Mouse (Mus musculus) left cerebral cortex, adult 2 months (tissue): ENCODE measurements around the gene A730009L09Rik. TPM values are rescaled to one million over a fixed set of nuclear protein-coding genes. Genes with fewer than 3 reads are reported as not detected.

Experiments
- DNase-seq, 2 experiments: peaks; one replicate each; pipeline ENCODE4 v3.0.0; 2021 to 2022; ENCODE audit warnings: low spot score in 2 of 2, mixed read lengths in 1 of 2; ENCODE audit errors: extremely low spot score in 1 of 2
- H3K27ac ChIP-seq: fragments of 200-600 bp; 2 replicates; pipeline ENCODE4 v1.8.1; 2022
- H3K4me3 ChIP-seq: fragments of 200-600 bp; 2 replicates; pipeline ENCODE4 v1.8.1; 2022
- CTCF ChIP-seq: fragments of 200-600 bp; IDR thresholded peaks from 2 replicates; pipeline ENCODE4 v1.8.1; 2022; ENCODE audit warnings: antibody characterized with exemption, mild to moderate bottlenecking, moderate library complexity
- intact Hi-C: fragments of 180-260 bp; cut with DNase I; formaldehyde crosslinking; loops from one replicate; pipeline ENCODE4 v1.15.1; 2025
- total RNA-seq, 2 experiments: library from RNA; stranded (reverse); gene quantifications; 2 replicates each; pipeline ENCODE4 v1.2.3; 2021

The A730009L09Rik gene
- total RNA-seq, 2 experiments from 2014 or later: 0.30 to 0.32 TPM

DNA sequence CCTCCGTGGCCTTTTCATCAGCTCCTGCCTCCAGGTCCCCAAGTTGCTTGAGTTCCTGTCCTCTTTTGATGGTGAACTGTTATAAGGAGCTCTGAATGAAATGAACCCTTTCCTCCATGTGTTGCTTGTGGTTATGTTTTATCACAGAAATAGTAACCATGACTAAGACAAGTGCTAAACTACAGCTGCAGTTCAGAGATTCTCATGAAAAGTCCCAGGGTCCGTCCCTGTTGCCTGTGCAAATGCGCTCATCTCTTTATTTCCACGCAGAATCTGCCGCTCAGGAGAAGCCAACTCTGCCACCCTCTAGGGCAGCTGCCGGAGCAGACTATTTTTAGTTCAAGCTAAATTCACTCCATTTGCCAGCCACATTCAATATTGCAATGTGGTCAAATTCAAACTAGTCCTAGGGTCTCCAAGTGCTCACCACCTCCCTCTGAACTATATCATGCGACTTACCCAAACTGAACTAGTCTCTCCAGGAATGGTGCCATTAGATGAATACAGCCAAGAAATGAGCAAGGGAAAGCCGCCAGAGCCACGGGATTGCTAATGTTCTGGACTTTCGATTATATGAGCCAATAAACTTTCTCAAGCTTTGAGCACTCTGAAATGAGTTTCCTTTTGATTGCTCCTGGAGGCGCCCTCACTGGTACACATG lies 7.2 kb downstream of the A730009L09Rik start:
- H3K27ac ChIP-seq: no peak overlapping the region
- no peak for DNase-seq
- no peak overlapping the region for H3K4me3 ChIP-seq
- TF ChIP-seq CTCF: no peak
- intact Hi-C loops: no loop called here

GRCm38 (mm10) chr16:84523061-84523460 lies 8.1 kb downstream of the A730009L09Rik start:
- TF ChIP-seq CTCF: no peak
- no peak for DNase-seq
- H3K27ac ChIP-seq: no peak overlapping the region
- H3K4me3 ChIP-seq: no peak overlapping the region
- intact Hi-C loops: no loop called here

- Histone ChIP-seq H3K4me3 (no peak overlapping the region), H3K27ac (no peak overlapping the region)
- DNase-seq: peak; percentile 47 to 49
- peak; percentile 59 for TF ChIP-seq CTCF
- intact Hi-C loops: loop anchor here (1.0 kb wide), 1 partner anchor 32 kb away; no protein-coding TSS in a partner anchor
Observed at GRCm38 (mm10) chr16:84527375-84527774, 12.5 kb downstream of the A730009L09Rik start.

GRCm38 (mm10) chr16:84532803-84533202 lies 17.9 kb downstream of the A730009L09Rik start:
- intact Hi-C loops: no loop called here
- Histone ChIP-seq H3K4me3 (no peak overlapping the region), H3K27ac (no peak overlapping the region)
- no peak for DNase-seq
- no peak for TF ChIP-seq CTCF

DNA sequence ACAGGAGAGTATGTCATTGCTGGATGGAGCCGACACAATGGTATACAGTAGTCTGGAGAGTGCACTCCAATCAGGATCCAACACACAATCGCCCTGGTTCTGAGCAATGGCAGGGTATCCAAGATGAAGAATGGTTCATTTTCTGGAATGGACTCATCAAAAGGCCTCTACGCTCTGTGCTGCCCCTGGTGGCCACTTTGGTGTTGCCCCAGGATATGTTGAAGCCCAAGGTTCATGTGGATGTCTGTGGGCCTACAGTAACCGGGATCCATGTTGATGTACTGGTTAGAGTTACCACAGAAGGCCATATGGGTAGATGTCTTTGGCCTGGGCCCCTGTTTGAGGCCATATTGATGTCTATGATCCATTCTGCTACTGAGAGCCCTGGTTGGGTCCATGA lies 31.1 kb downstream of the A730009L09Rik start:
- no peak for DNase-seq
- intact Hi-C loops: no loop called here
- no peak overlapping the region for H3K4me3 ChIP-seq
- TF ChIP-seq CTCF: no peak; the same call in 1 of the 2 replicates
- H3K27ac ChIP-seq: no peak overlapping the region

- intact Hi-C loops: no loop called here
- H3K27ac ChIP-seq: no peak overlapping the region
- H3K4me3 ChIP-seq: no peak overlapping the region
- no peak for TF ChIP-seq CTCF
- no peak for DNase-seq
Observed at GRCm38 (mm10) chr16:84549122-84549521, 34.2 kb downstream of the A730009L09Rik start.

- intact Hi-C loops: loop anchor here (10.0 kb wide), 1 partner anchor 416 kb away; no protein-coding TSS in a partner anchor
- no peak; the same call in 1 of the 2 replicates for TF ChIP-seq CTCF
- Histone ChIP-seq H3K4me3 (no peak overlapping the region), H3K27ac (no peak overlapping the region)
- DNase-seq: no peak
Observed at GRCm38 (mm10) chr16:84550445-84550844, 35.5 kb downstream of the A730009L09Rik start.

DNA sequence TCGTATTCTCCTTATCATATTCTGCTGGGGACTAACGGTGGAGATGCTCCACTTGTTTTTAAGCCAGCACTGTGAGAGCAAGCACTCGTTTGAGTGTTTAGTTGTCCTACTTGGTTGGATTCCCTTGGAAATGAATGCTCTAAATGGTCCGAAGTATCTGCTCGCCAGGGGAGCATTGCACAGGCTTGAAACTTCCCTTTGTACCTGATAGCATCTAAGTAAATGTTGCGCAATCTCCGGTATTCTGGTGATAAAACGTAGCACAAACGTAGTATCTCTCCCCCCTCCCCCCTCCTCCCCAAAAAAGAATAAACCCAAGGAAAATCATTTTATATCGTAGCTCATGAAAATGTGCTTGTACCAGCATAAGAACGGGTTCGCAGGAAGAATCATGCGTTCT lies 39.1 kb downstream of the A730009L09Rik start:
- intact Hi-C loops: loop anchor here (10.0 kb wide), 1 partner anchor 419 kb away; no protein-coding TSS in a partner anchor
- DNase-seq: no peak
- H3K4me3 ChIP-seq: no peak overlapping the region
- no peak for TF ChIP-seq CTCF
- H3K27ac ChIP-seq: no peak overlapping the region

GRCm38 (mm10) chr16:84558113-84558917 lies 43.4 kb downstream of the A730009L09Rik start:
- H3K27ac ChIP-seq: peak overlapping the region; percentile 4

DNA sequence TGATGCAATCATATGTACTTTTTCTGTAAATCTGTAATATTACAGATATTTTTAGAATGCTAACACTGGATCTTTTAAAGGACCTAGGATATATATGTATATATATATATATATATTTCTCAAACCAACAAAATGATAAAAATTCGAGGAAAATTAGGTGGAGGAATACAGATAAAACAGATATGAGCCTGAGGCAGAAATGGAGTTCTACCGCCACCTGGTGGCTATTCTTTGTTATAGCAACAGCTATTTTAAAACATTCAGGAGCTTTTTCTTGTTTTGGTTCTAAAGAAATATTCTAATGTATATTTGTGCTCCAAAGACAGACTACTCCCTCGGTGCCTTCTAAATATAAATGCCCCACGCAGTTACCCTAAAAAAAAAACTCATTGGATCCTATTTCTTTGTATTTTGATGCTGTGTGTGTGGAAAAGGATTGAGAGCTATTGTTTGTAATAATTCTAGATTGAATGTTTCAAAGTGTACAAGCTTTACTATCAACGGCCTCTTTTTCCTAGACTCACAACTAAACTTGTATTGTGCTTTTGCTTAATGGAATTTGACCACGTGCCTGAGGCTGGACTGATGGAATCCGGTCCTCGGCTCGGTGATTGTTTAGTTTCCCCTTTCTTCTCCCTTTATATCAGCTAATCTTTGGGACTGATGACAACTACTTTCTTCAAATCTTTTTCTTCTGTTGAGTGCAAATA lies 44.8 kb downstream of the A730009L09Rik start:
- no peak overlapping the region for H3K27ac ChIP-seq
- TF ChIP-seq CTCF: peak; percentile 96
- no peak for DNase-seq
- intact Hi-C loops: loop anchor here (1.0 to 10.0 kb wide), 2 partner anchors 32 to 425 kb away; no protein-coding TSS in a partner anchor
- H3K4me3 ChIP-seq: peak overlapping the region; percentile 5; the same call in 1 of the 2 replicates

More at GRCm38 (mm10) chr16:84558113-84558917, 43.4 kb downstream of the A730009L09Rik start:
- no peak overlapping the region for H3K4me3 ChIP-seq
- DNase-seq: no peak
- intact Hi-C loops: loop anchor here (10.0 kb wide), 1 partner anchor 424 kb away; no protein-coding TSS in a partner anchor
- TF ChIP-seq CTCF: no peak

DNA sequence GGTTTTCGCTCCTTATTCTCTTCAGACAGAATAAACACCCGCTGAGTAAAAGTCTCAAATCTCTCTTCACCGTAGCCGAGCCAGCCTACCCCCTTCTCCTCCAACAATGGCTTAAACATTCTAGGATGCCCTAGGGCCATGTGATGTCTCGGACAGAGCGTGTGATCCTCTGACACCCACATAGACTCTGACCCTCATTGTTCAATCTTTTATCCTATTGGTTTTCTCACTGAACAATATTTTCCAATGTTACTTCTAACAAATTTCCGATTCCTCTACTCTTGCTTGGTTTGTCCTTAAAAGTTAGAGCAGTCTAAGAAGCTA lies 45.3 kb downstream of the A730009L09Rik start:
- TF ChIP-seq CTCF: no peak
- Histone ChIP-seq H3K27ac (no peak overlapping the region), H3K4me3 (no peak overlapping the region)
- DNase-seq: no peak
- intact Hi-C loops: no loop called here

Other genes starting within 250 kb of the A730009L09Rik start
- 10 to 100 TPM; 20.5 to 21.5 TPM for gene Mrpl39, start 220.6 kb downstream of the A730009L09Rik start, total RNA-seq